Mouse (Mus musculus): ENCODE data around the gene Necab2.

The Necab2 gene

DNA sequence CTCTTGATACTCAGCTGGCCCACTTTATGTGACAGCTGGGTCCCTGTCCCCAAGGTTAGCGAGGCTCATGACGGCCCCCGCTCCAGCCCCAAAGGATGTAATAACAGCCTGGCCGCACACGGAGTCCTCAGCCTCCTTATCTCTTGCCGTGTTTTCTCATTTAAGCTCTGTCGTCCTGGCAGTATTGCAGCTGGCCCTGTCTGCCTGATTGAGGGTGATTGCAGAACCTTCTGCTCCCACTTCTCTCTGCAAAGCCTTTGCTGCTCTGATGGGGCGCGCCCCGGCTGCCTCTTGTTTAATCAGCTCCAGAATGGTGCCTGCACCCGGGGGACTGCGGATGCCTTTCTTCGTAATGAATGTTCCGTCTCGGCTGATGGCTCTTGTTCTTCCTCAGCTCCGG is 13.2 kb downstream of the Necab2 start:
- no peak for DNase-seq

DNA sequence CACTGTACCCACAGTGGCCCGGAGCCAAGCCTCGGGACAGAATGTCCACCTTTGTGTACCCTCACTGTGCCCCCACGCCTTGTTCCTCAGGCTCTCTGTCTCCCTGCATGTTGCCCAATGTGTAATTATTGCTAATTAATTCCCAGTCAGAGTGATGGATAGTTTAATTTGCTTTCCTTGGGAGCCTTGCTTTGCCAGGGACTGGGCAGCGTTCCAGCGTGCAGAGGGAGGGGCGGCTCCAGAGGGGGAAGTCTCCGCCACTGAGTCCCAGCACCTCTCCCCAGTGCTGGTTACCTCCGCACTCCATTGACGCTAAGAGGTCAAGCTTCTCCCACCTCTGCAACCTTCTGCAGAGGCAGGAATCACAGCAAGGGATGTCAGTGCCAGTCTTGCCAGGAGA is 14.8 kb downstream of the Necab2 start:
- no peak for DNase-seq

- DNase-seq = no peak
These were observed 17.2 kb downstream of the Necab2 start for GRCm38 (mm10) chr8:119463709-119464108.

- no peak for DNase-seq
These were observed 19.6 kb downstream of the Necab2 start for GRCm38 (mm10) chr8:119466105-119466504.

DNA sequence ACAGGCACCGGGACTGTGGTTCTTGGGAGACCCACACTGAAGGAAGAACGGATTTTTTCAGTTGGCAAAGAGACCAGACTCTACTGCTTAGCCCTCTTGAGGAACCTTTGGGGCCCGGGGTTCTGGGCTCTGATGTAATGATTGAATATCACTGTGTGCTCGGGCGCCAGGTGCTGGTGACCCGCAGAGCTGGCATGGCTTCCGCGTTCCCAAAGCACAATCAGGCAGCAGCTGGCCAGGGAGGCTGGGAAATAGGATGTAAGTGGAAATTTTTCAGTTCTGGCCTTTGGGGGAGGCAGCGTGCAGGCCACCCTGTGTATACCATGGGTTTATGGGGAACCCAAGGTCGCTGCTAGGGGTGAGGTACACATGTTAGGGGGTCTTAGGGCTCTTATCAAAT is 20.3 kb downstream of the Necab2 start:
- no peak for DNase-seq

- no peak for DNase-seq
These were observed 21.6 kb downstream of the Necab2 start for GRCm38 (mm10) chr8:119468091-119468490.

DNA sequence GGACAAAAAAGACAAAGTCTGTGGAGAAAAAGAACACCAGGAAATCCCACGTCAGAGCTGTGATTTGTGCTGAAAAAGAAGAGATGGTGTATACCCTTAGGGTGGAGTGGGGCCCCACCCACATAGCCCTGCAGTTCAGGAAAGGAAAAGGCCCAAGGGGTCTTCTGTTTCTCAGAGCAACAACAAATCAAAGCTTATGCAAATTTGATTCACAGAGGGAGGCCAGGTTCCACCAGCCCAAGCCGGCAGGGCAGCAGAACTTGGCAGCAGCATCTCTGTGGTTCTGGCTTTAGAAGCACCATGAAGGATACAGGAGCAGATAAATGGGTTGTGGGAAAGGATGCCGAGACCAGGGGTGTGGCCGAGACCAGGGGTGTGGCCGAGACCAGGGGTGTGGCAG is 32.2 kb downstream of the Necab2 start:
- DNase-seq = no peak

GRCm38 (mm10) chr8:119484145-119484896 is 37.8 kb downstream of the Necab2 start:
- no peak for DNase-seq

- no peak for DNase-seq
These were observed 40.6 kb downstream of the Necab2 start for GRCm38 (mm10) chr8:119487093-119487492.

GRCm38 (mm10) chr8:119496848-119497247 is 50.3 kb downstream of the Necab2 start:
- DNase-seq = no peak

- no peak for DNase-seq
These were observed 53.3 kb downstream of the Necab2 start for GRCm38 (mm10) chr8:119499836-119500235.

- DNase-seq = no peak
These were observed 55.1 kb downstream of the Necab2 start, which contains the start of gene Slc38a8 for GRCm38 (mm10) chr8:119501598-119501997. Slc38a8 (minus strand) TSS chr8:119501698.

DNA sequence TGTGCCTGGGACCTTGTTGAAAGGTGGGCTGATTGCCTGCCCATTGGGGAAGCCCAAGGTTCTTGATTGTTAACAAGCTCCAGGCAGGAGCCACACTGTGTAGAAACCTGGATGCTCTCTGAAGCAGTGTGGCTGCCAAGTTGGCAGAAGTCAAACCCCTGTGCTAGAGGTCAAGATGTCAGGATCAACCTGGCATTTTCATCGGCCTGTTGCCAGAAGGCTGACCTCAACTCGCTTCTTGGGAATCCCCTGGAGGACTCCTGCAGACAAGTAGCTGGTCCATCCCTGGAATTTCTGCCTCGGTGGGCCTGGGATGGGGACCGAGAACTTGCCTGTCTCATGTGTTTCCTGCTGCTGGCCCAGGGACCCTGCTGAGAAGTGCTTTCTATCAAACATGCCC is 55.6 kb downstream of the Necab2 start:
- DNase-seq = no peak

DNA sequence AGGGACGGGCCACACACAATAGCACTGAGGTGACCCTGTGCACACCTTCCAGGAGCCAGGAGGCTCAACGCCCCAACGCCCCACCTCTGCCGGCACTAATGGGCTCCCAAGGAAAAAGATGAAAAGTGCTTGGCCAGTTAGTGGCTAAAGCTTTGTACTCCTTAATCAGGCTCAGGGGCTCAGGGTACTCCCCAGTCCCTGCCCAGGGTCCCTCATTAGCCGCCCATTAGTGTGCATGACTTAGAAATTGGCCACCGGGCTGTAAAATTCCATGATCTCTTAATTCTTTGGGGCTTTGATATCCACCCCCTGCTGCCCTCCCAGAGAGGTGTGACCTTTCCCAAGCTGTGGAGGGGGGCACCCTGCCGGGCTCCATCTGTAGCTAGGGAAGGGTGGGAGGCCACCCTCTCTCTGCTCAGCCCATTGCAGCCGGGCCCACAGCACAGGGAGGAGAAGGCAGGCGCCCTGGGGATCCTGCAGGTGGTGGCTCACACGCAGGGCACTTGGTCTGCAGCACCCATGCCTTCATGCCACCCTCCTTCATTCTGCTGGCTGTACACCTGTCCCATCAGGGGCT is 56.8 kb downstream of the Necab2 start:
- DNase-seq = peak; percentile 17

- DNase-seq = no peak
These were observed 59.0 kb downstream of the Necab2 start for GRCm38 (mm10) chr8:119505488-119505887.

DNA sequence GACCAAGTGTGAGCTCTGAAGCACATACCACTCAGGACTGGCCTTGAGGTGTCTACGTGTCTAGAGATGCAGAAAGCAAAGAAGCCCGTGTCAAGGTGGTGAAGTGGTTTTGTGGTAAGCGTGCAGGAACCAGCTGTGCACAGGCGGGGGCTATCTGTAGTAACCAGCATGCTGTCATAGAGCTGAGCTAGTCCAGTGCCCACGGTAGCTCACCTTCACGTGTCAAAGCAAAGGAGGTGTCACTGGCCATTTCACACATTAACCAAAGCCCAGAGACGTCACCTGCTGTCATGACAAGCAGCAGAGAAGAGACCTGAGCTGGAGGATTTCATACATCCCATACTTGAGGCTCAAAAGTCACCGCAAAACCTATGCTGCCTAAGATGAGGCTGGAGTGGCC is 59.6 kb downstream of the Necab2 start:
- no peak for DNase-seq

DNA sequence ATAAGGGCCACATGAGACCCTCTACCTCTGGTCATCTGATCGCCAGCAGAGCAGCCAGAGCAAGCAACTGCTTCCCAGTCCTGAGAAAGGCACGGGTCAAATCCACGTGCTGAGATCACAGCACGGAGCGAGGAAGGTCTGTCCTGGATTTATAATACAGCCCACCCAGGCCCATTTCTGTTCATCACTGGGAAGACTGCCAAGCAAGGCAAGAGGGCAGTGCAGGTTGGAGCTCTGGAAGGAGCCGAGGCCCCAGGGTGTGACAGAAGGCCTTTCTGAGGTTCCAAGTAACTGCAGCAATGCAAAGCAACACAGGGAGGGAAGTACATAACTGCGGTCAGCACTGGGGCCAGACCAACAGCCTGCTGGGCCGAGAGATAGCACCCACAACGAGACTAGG is 64.0 kb downstream of the Necab2 start:
- no peak for DNase-seq

GRCm38 (mm10) chr8:119511722-119512121 is 65.2 kb downstream of the Necab2 start:
- no peak for DNase-seq

- peak; percentile 54 for DNase-seq
These were observed 66.9 kb downstream of the Necab2 start for GRCm38 (mm10) chr8:119513405-119513804.

DNA sequence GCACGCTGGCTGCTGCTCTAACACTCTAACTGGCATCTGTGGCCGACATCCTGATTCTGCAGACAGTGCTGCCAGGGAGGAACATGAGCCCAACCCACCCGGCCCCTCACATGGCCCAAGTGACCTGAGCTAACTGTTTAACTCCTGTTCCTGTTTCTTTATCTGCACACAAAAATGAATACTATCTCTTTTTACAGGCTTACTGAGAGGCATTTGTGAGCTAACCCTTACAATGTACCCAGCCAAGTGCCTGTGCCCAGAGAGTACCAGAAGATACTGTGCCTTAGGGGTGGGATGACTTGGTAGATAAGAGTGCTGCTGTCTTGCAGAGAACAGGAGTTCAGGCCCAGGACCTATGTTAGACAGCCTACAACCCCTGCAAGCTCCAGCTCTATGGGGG is 68.4 kb downstream of the Necab2 start:
- DNase-seq = no peak

- no peak for DNase-seq
These were observed 69.2 kb downstream of the Necab2 start for GRCm38 (mm10) chr8:119515767-119516166.

DNA sequence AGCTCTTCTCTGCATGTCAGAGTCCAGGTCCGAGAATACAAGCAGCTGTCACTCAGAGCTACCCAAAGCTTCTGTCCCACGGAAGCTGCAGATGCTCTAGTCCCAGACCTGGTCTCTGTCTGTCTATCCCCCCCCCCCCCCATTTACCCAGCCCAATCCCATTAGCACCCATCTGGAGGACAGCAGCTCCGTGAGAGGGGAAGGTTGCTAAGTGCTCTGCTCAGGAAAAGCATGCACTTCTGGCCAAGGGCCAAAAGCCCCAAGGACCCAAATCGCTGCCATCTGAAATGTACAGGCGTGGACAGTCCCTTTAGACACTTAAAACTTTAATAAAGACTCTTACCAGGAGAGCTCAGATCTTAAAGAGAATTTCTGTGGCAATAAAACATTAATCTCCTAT is 70.2 kb downstream of the Necab2 start:
- DNase-seq = no peak

DNA sequence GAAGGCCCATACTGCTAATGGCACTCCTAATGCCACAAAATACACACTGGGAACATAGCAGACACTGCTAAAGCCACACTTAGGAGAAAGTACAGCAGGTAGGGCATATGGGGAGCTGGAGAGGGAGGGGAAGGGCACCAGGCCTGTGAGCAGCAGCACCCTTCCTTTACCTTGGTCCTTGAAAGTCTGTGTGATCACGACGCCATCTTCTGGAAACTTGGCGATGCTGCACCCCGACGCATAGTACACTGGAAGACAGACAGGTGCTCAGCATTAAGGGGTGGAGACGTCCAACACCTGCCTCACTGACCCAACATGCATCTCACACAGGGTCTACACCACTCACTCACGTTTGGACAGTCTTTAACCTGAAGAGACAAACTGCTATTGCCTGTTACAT is 73.6 kb downstream of the Necab2 start:
- no peak for DNase-seq
